Mouse (Mus musculus) CH12.LX (cell line): ENCODE measurements at regions not wholly inside any gene's neighbourhood (a gene's known extent, or its start where the extent isn't known, plus 50 kb on each side); places are given as distances from the start of the nearest gene placed in this dataset.

Experiments used
- DNase-seq: peaks from one replicate; pipeline ENCODE4 v3.0.0-alpha.2; 2013; ENCODE audit errors: extremely low read depth
- H3K27ac ChIP-seq: 2 replicates; pipeline ENCODE4 v1.5.1; 2012; ENCODE audit warnings: low read depth, mild to moderate bottlenecking, control low read depth, moderate library complexity; ENCODE audit not compliant: insufficient read depth
- H3K27me3 ChIP-seq: replicated peaks from 2 replicates; pipeline ENCODE3; 2012; ENCODE audit warnings: inconsistent platforms
- H3K36me3 ChIP-seq, 2 experiments: replicated peaks in 1 of 2; 2 replicates each; pipeline versions ENCODE3 to v1.6.1; 2012; ENCODE audit warnings: inconsistent platforms in 1 of 2, low read length in 1 of 2, mild to moderate bottlenecking in 1 of 2, mixed read lengths in 1 of 2, moderate library complexity in 1 of 2; ENCODE audit not compliant: control insufficient read depth in 1 of 2, insufficient read depth in 1 of 2
- H3K4me1 ChIP-seq, 2 experiments: 2 replicates each; pipeline ENCODE4 v1.6.1; 2012; ENCODE audit warnings: inconsistent platforms in 1 of 2, moderate library complexity in 1 of 2; ENCODE audit not compliant: insufficient read depth in 2 of 2, control insufficient read depth in 1 of 2
- H3K4me2 ChIP-seq: 2 replicates; pipeline ENCODE4 v1.6.1; 2012; ENCODE audit warnings: low read depth, mild to moderate bottlenecking, control low read depth; ENCODE audit not compliant: poor library complexity, insufficient read depth, severe bottlenecking
- H3K4me3 ChIP-seq, 3 experiments: fragments of 150-350 bp in 1 of 3; sonication (generic) in 1 of 3; replicated peaks in 1 of 3; 2 replicates each; pipeline versions ENCODE3 to v1.5.1; 2011 to 2012; ENCODE audit warnings: low read depth in 2 of 3, low read length in 2 of 3, mild to moderate bottlenecking in 2 of 3, moderate library complexity in 2 of 3, control low read depth in 1 of 3, improper control_type of control experiment in 1 of 3, inconsistent platforms in 1 of 3, mixed read lengths in 1 of 3; ENCODE audit not compliant: poor library complexity in 1 of 3
- H3K79me2 ChIP-seq: replicated peaks from 2 replicates; pipeline ENCODE4 v1.6.1; 2012; ENCODE audit warnings: mild to moderate bottlenecking, moderate library complexity; ENCODE audit not compliant: control insufficient read depth, poor library complexity, insufficient read depth, severe bottlenecking; ENCODE audit errors: extremely low read depth
- H3K9ac ChIP-seq: 2 replicates; pipeline ENCODE4 v1.6.1; 2012; ENCODE audit warnings: low read depth, mild to moderate bottlenecking, control low read depth, moderate library complexity; ENCODE audit not compliant: insufficient read depth
- H3K9me3 ChIP-seq: replicated peaks from 2 replicates; pipeline ENCODE3; 2012; ENCODE audit warnings: low read length, inconsistent platforms, mixed read lengths
- BHLHE40 ChIP-seq: IDR thresholded peaks from 2 replicates; pipeline ENCODE4 v1.6.1; 2011; ENCODE audit warnings: mild to moderate bottlenecking, low read depth, low read length, improper control_type of control experiment
- CHD1 ChIP-seq: IDR thresholded peaks from 2 replicates; pipeline ENCODE4 v1.6.1; 2012; ENCODE audit warnings: low read depth, low read length, improper control_type of control experiment, inconsistent platforms
- CHD2 ChIP-seq: IDR thresholded peaks from 2 replicates; pipeline ENCODE4 v1.6.1; 2011; ENCODE audit warnings: low read length, improper control_type of control experiment
- CTCF ChIP-seq, 2 experiments: IDR thresholded peaks in 1 of 2; conservative IDR thresholded peaks in 1 of 2; 2 replicates each; pipeline ENCODE4 v1.5.1; 2011 to 2012; ENCODE audit warnings: low read depth in 2 of 2, low read length in 2 of 2, improper control_type of control experiment in 1 of 2, inconsistent platforms in 1 of 2, mild to moderate bottlenecking in 1 of 2, moderate library complexity in 1 of 2
- E2F4 ChIP-seq: IDR thresholded peaks from 2 replicates; pipeline ENCODE4 v1.6.1; 2011; ENCODE audit warnings: low read depth, low read length, improper control_type of control experiment; ENCODE audit not compliant: insufficient replicate concordance
- ETS1 ChIP-seq: conservative IDR thresholded peaks from 2 replicates; pipeline ENCODE4 v1.6.1; 2012; ENCODE audit warnings: low read depth, mild to moderate bottlenecking, inconsistent platforms, low read length, improper control_type of control experiment, moderate library complexity
- IRF4 ChIP-seq: IDR thresholded peaks from 2 replicates; pipeline ENCODE4 v1.6.1; 2014; ENCODE audit warnings: low read depth, mild to moderate bottlenecking, inconsistent platforms, low read length, improper control_type of control experiment
- JUND ChIP-seq: conservative IDR thresholded peaks from 2 replicates; pipeline ENCODE4 v1.6.1; 2011; ENCODE audit warnings: low read depth, low read length, improper control_type of control experiment
- KAT2A ChIP-seq: IDR thresholded peaks from 2 replicates; pipeline ENCODE4 v1.6.1; 2012; ENCODE audit warnings: low read length, improper control_type of control experiment, inconsistent platforms; ENCODE audit not compliant: insufficient replicate concordance
- MAX ChIP-seq: IDR thresholded peaks from 2 replicates; pipeline ENCODE4 v1.6.1; 2011; ENCODE audit warnings: low read length, improper control_type of control experiment
- MEF2A ChIP-seq: IDR thresholded peaks from 2 replicates; pipeline ENCODE4 v1.6.1; 2014; ENCODE audit warnings: low read depth, mild to moderate bottlenecking, inconsistent platforms, low read length, improper control_type of control experiment, borderline replicate concordance
- MYC ChIP-seq: IDR thresholded peaks from 2 replicates; pipeline ENCODE4 v1.6.1; 2011; ENCODE audit warnings: low read depth, mild to moderate bottlenecking, improper control_type of control experiment, low read length
- NELFE ChIP-seq: IDR thresholded peaks from 2 replicates; pipeline ENCODE4 v1.6.1; 2011; ENCODE audit warnings: low read depth, low read length, improper control_type of control experiment
- NRF1 ChIP-seq: IDR thresholded peaks from 2 replicates; pipeline ENCODE4 v1.6.1; 2014; ENCODE audit warnings: low read depth, mild to moderate bottlenecking, inconsistent platforms, low read length, improper control_type of control experiment, moderate library complexity
- PAX5 ChIP-seq: IDR thresholded peaks from 2 replicates; pipeline ENCODE4 v1.6.1; 2012; ENCODE audit warnings: low read length, inconsistent platforms, mixed read lengths
- POLR2A ChIP-seq: IDR thresholded peaks from 2 replicates; pipeline ENCODE4 v1.6.1; 2011; ENCODE audit warnings: low read depth, mild to moderate bottlenecking, improper control_type of control experiment, low read length
- RAD21 ChIP-seq: IDR thresholded peaks from 2 replicates; pipeline ENCODE4 v1.6.1; 2011; ENCODE audit warnings: low read depth, mild to moderate bottlenecking, low read length, improper control_type of control experiment, moderate library complexity
- RCOR1 ChIP-seq: conservative IDR thresholded peaks from 2 replicates; pipeline ENCODE4 v1.6.1; 2012; ENCODE audit warnings: low read depth, mild to moderate bottlenecking, inconsistent platforms, low read length, improper control_type of control experiment
- SMC3 ChIP-seq: IDR thresholded peaks from 2 replicates; pipeline ENCODE4 v1.6.1; 2011; ENCODE audit warnings: low read depth, low read length, improper control_type of control experiment
- UBTF ChIP-seq: IDR thresholded peaks from 2 replicates; pipeline ENCODE4 v1.6.1; 2012; ENCODE audit warnings: low read depth, mild to moderate bottlenecking, inconsistent platforms, low read length, improper control_type of control experiment, moderate library complexity
- USF1 ChIP-seq: IDR thresholded peaks from 2 replicates; pipeline ENCODE4 v1.6.1; 2014; ENCODE audit warnings: low read depth, mild to moderate bottlenecking, inconsistent platforms, low read length, improper control_type of control experiment
- USF2 ChIP-seq: conservative IDR thresholded peaks from 2 replicates; pipeline ENCODE4 v1.6.1; 2011; ENCODE audit warnings: low read depth, low read length, improper control_type of control experiment
- ZKSCAN1 ChIP-seq: IDR thresholded peaks from 2 replicates; pipeline ENCODE4 v1.6.1; 2012; ENCODE audit warnings: low read depth, inconsistent platforms, low read length, improper control_type of control experiment, borderline replicate concordance
- ZMIZ1 ChIP-seq: IDR thresholded peaks from 2 replicates; pipeline ENCODE4 v1.6.1; 2012; ENCODE audit warnings: low read depth, mild to moderate bottlenecking, inconsistent platforms, low read length, improper control_type of control experiment
- ZNF384 ChIP-seq: IDR thresholded peaks from 2 replicates; pipeline ENCODE4 v1.6.1; 2012; ENCODE audit warnings: low read depth, low read length, improper control_type of control experiment, inconsistent platforms
- dilution Hi-C: fragments of 300-500 bp; cut with MboI; formaldehyde crosslinking; loops from 2 replicates; pipeline ENCODE4 v1.14.3; 2020; ENCODE audit warnings: low sequenced_read_pairs; ENCODE audit not compliant: extremely low pct_unique_long_range_greater_than_20kb, extremely low pct_ligation_motif_present
- in situ Hi-C: fragments of 300-500 bp; cut with MboI; formaldehyde crosslinking; loops from 3 replicates; pipeline ENCODE4 v1.14.3; 2019; ENCODE audit warnings: low sequenced_read_pairs, low pct_ligation_motif_present, low pct_unique_long_range_greater_than_20kb, mixed read lengths

- in situ Hi-C loops: no loop called here
- Histone ChIP-seq H3K9me3 (peaks cover 67% of the 10 kb centered on the region), H3K4me3 (no peak overlapping the region), H3K27ac (no peak overlapping the region), H3K4me2 (no peak overlapping the region), H3K9ac (no peak overlapping the region), H3K79me2 (no peaks in the 10 kb centered on the region), H3K36me3 (no peaks in the 10 kb centered on the region), H3K27me3 (no peaks in the 10 kb centered on the region), H3K4me1 (no peaks in the 10 kb centered on the region)
- TF ChIP-seq CTCF (conservative IDR thresholded peaks at IDR 0.05 in 1 of 2, IDR thresholded peaks at IDR 0.05 in 1 of 2; ENCODE audit: low read depth in 2 of 2, low read length in 2 of 2) (no peak), IRF4 (no peak), ZNF384 (no peak), RAD21 (no peak), CHD1 (no peak), SMC3 (no peak), MAX (no peak), USF1 (no peak), MEF2A (no peak), ZKSCAN1 (no peak), JUND (no peak), CHD2 (no peak), KAT2A (no peak)
- DNase-seq: no peak
- dilution Hi-C loops: no loop called here
Observed at GRCm38 (mm10) chr7:70846076-70846475, 479.5 kb upstream of the Nr2f2 start.

GRCm38 (mm10) chr7:70840142-70840541 is 473.6 kb upstream of the Nr2f2 start:
- Histone ChIP-seq H3K9ac (no peak overlapping the region), H3K27ac (no peak overlapping the region), H3K4me1 (no peaks in the 10 kb centered on the region), H3K4me3 (no peak overlapping the region), H3K79me2 (no peaks in the 10 kb centered on the region), H3K9me3 (peaks cover 50% of the 10 kb centered on the region), H3K4me2 (no peak overlapping the region), H3K27me3 (no peaks in the 10 kb centered on the region), H3K36me3 (no peaks in the 10 kb centered on the region)
- TF ChIP-seq NRF1: no peak
- TF ChIP-seq MEF2A: no peak
- TF ChIP-seq RCOR1: no peak
- no peak for TF ChIP-seq ZMIZ1
- TF ChIP-seq MYC: no peak
- no peak for TF ChIP-seq BHLHE40
- TF ChIP-seq UBTF: no peak
- TF ChIP-seq POLR2A: no peak
- TF ChIP-seq NELFE: no peak
- no peak for TF ChIP-seq USF2
- no peak for TF ChIP-seq E2F4
- no peak for TF ChIP-seq PAX5
- no peak for TF ChIP-seq ETS1
- TF ChIP-seq JUND: no peak
- TF ChIP-seq MAX: no peak
- in situ Hi-C loops (no loop called here), dilution Hi-C loops (no loop called here)
- no peak for DNase-seq
